Mouse (Mus musculus) myocyte (in vitro differentiated cells): ENCODE results near the gene Mpg. TPM values are rescaled to one million over a fixed set of nuclear protein-coding genes. Genes with fewer than 3 reads are reported as not detected.

ENCODE experiments used
- H3K27me3 ChIP-seq: one replicate; pipeline ENCODE4 v1.6.1; 2011; ENCODE audit not compliant: control insufficient read depth, insufficient read depth, insufficient read length
- H3K36me3 ChIP-seq: one replicate; pipeline ENCODE4 v1.6.1; 2011; ENCODE audit not compliant: control insufficient read depth, insufficient read depth
- H3K4me2 ChIP-seq: one replicate; pipeline ENCODE4 v1.6.1; 2011; ENCODE audit warnings: low read depth, control low read depth
- H3K4me3 ChIP-seq: one replicate; pipeline ENCODE4 v1.5.1; 2011; ENCODE audit warnings: mild to moderate bottlenecking, control low read depth, moderate library complexity
- H3K79me2 ChIP-seq: one replicate; pipeline ENCODE4 v1.6.1; 2011; ENCODE audit not compliant: control insufficient read depth, insufficient read depth
- H3ac ChIP-seq: one replicate; pipeline ENCODE4 v1.6.1; 2011; ENCODE audit not compliant: control insufficient read depth, insufficient read length
- CEBPB ChIP-seq: IDR thresholded peaks from 2 replicates; pipeline ENCODE4 v1.6.1; 2011; ENCODE audit warnings: mild to moderate bottlenecking, moderate library complexity; ENCODE audit not compliant: poor library complexity, insufficient read depth, severe bottlenecking
- E2F4 ChIP-seq: IDR thresholded peaks from one replicate; pipeline ENCODE4 v1.6.1; 2011; ENCODE audit warnings: mild to moderate bottlenecking, control low read depth, moderate library complexity; ENCODE audit not compliant: insufficient read depth
- MAX ChIP-seq: IDR thresholded peaks from one replicate; pipeline ENCODE4 v1.6.1; 2011; ENCODE audit warnings: low read depth, mild to moderate bottlenecking, control low read depth
- MYOD1 ChIP-seq, 3 experiments: IDR thresholded peaks; one replicate each; pipeline ENCODE4 v1.6.1; 2011; ENCODE audit warnings: control low read depth in 2 of 3, low read depth in 2 of 3, mild to moderate bottlenecking in 2 of 3, moderate library complexity in 1 of 3; ENCODE audit not compliant: insufficient read length in 2 of 3, control insufficient read depth in 1 of 3
- MYOG ChIP-seq, 3 experiments: IDR thresholded peaks; one replicate each; pipeline ENCODE4 v1.6.1; 2011; ENCODE audit warnings: control low read depth in 2 of 3, low read depth in 2 of 3, mild to moderate bottlenecking in 2 of 3; ENCODE audit not compliant: insufficient read length in 2 of 3, control insufficient read depth in 1 of 3, insufficient read depth in 1 of 3
- POLR2A ChIP-seq: IDR thresholded peaks from one replicate; pipeline ENCODE4 v1.6.1; 2011; ENCODE audit warnings: low read depth, mild to moderate bottlenecking, control low read depth, moderate library complexity; ENCODE audit not compliant: insufficient read length
- POLR2AphosphoS2 ChIP-seq: IDR thresholded peaks from one replicate; pipeline ENCODE4 v1.6.1; 2011; ENCODE audit warnings: low read depth, control low read depth; ENCODE audit not compliant: insufficient read length
- REST ChIP-seq: IDR thresholded peaks from one replicate; pipeline ENCODE4 v1.6.1; 2011; ENCODE audit warnings: mild to moderate bottlenecking, control low read depth, moderate library complexity; ENCODE audit not compliant: insufficient read depth, insufficient read length
- SRF ChIP-seq: IDR thresholded peaks from one replicate; pipeline ENCODE4 v1.6.1; 2011; ENCODE audit warnings: low read depth; ENCODE audit not compliant: control insufficient read depth, insufficient read length
- TCF12 ChIP-seq: IDR thresholded peaks from one replicate; pipeline ENCODE4 v1.6.1; 2011; ENCODE audit warnings: mild to moderate bottlenecking, control low read depth; ENCODE audit not compliant: poor library complexity, insufficient read depth, severe bottlenecking
- TCF3 ChIP-seq: IDR thresholded peaks from one replicate; pipeline ENCODE4 v1.6.1; 2011; ENCODE audit warnings: low read depth, control low read depth; ENCODE audit not compliant: insufficient read length
- USF1 ChIP-seq: IDR thresholded peaks from one replicate; pipeline ENCODE4 v1.6.1; 2011; ENCODE audit warnings: low read depth, mild to moderate bottlenecking, control low read depth, moderate library complexity
- polyA plus RNA-seq: library from polyadenylated mRNA; unstranded; fragments of >200 nt; fragmentation: generic; extraction: Trizol; gene quantifications from one replicate; pipeline ENCODE4 v1.2.1, GENCODE M21; 2012; ENCODE audit warnings: missing spikeins

Gene Mpg
- polyA plus RNA-seq, 1 experiment, result 23.8 TPM

- TF ChIP-seq SRF (no peak), POLR2A (no peak), CEBPB (no peak), MYOG (IDR thresholded peaks at IDR 0.05; ENCODE audit: control insufficient read depth in 1 of 3, insufficient read depth in 1 of 3, insufficient read length in 2 of 3, low read depth in 2 of 3) (no peak), MAX (no peak), MYOD1 (IDR thresholded peaks at IDR 0.05; ENCODE audit: control insufficient read depth in 1 of 3, insufficient read length in 2 of 3, low read depth in 2 of 3) (no peak), TCF12 (no peak), TCF3 (no peak), POLR2AphosphoS2 (no peak), REST (no peak)
- H3K4me3 ChIP-seq, result no peak overlapping the region
- H3K79me2 ChIP-seq, result peaks cover 28% of the 10 kb centered on the region
- H3K4me2 ChIP-seq, result peak overlapping the region; percentile 66
- no peak overlapping the region for H3ac ChIP-seq
- H3K36me3 ChIP-seq, result peaks cover 7% of the 10 kb centered on the region
- H3K27me3 ChIP-seq, result no peaks in the 10 kb centered on the region
Measured at GRCm38 (mm10) chr11:32262674-32263415, 36.5 kb downstream of the Mpg start.

- TF ChIP-seq REST (no peak), SRF (no peak), MYOD1 (IDR thresholded peaks at IDR 0.05; ENCODE audit: control insufficient read depth in 1 of 3, insufficient read length in 2 of 3, low read depth in 2 of 3) (no peak), CEBPB (no peak), POLR2A (no peak), POLR2AphosphoS2 (no peak), USF1 (no peak), MYOG (IDR thresholded peaks at IDR 0.05; ENCODE audit: control insufficient read depth in 1 of 3, insufficient read depth in 1 of 3, insufficient read length in 2 of 3, low read depth in 2 of 3) (no peak), MAX (no peak), E2F4 (no peak), TCF3 (no peak), TCF12 (no peak)
- peaks cover 7% of the 10 kb centered on the region for H3K36me3 ChIP-seq
Measured at GRCm38 (mm10) chr11:32265117-32265738, 38.9 kb downstream of the Mpg start.

GRCm38 (mm10) chr11:32266194-32266593 lies 39.9 kb downstream of the Mpg start:
- peaks cover 28% of the 10 kb centered on the region for H3K79me2 ChIP-seq
- H3K4me3 ChIP-seq, result peak overlapping the region; percentile 61
- TF ChIP-seq REST, result no peak
- TF ChIP-seq MYOD1 (IDR thresholded peaks at IDR 0.05; ENCODE audit: control insufficient read depth in 1 of 3, insufficient read length in 2 of 3, low read depth in 2 of 3), result no peak
- TF ChIP-seq TCF3, result no peak
- no peak for TF ChIP-seq MYOG (IDR thresholded peaks at IDR 0.05; ENCODE audit: control insufficient read depth in 1 of 3, insufficient read depth in 1 of 3, insufficient read length in 2 of 3, low read depth in 2 of 3)
- no peak for TF ChIP-seq POLR2A
- no peak for TF ChIP-seq TCF12
- TF ChIP-seq MAX, result no peak
- no peak for TF ChIP-seq E2F4
- no peak for TF ChIP-seq SRF
- no peak for TF ChIP-seq POLR2AphosphoS2
- no peak for TF ChIP-seq USF1
- TF ChIP-seq CEBPB, result no peak
- H3K36me3 ChIP-seq, result peaks cover under 1% of the 10 kb centered on the region
- no peaks in the 10 kb centered on the region for H3K27me3 ChIP-seq
- H3K4me2 ChIP-seq, result peak overlapping the region; percentile 67
- H3ac ChIP-seq, result no peak overlapping the region

More at GRCm38 (mm10) chr11:32265117-32265738, 38.9 kb downstream of the Mpg start:
- Histone ChIP-seq H3K27me3 (no peaks in the 10 kb centered on the region), H3K79me2 (peaks cover 28% of the 10 kb centered on the region), H3K4me2 (peak overlapping the region; percentile 67), H3K4me3 (no peak overlapping the region), H3ac (no peak overlapping the region)

GRCm38 (mm10) chr11:32266776-32267175 lies 40.5 kb downstream of the Mpg start:
- H3K4me2 ChIP-seq, result peak overlapping the region; percentile 92
- TF ChIP-seq TCF12 (no peak), POLR2A (no peak), USF1 (no peak), MYOD1 (IDR thresholded peaks at IDR 0.05; ENCODE audit: control insufficient read depth in 1 of 3, insufficient read length in 2 of 3, low read depth in 2 of 3) (no peak), TCF3 (no peak), MYOG (IDR thresholded peaks at IDR 0.05; ENCODE audit: control insufficient read depth in 1 of 3, insufficient read depth in 1 of 3, insufficient read length in 2 of 3, low read depth in 2 of 3) (no peak), CEBPB (no peak), SRF (no peak), MAX (no peak), E2F4 (no peak), POLR2AphosphoS2 (no peak), REST (no peak)
- peak overlapping the region; percentile 58 for H3ac ChIP-seq
- H3K4me3 ChIP-seq, result peak overlapping the region; percentile 61
- H3K79me2 ChIP-seq, result peaks cover 28% of the 10 kb centered on the region
- no peaks in the 10 kb centered on the region for H3K36me3 ChIP-seq
- H3K27me3 ChIP-seq, result no peaks in the 10 kb centered on the region
